Mouse (Mus musculus) embryonic facial prominence, embryonic 10.5 days (tissue): ENCODE data around the gene Nlrp9b. TPM values are rescaled to one million over a fixed set of nuclear protein-coding genes. Genes with fewer than 3 reads are reported as not detected.

Source experiments
- polyA plus RNA-seq: library from polyadenylated mRNA; unstranded; fragments of >200 nt; fragmentation: Nextera tagmentation; extraction: Ambion mirVana; gene quantifications from 2 replicates; pipeline ENCODE4 v1.2.1, GENCODE M21; 2016

The Nlrp9b gene
- polyA plus RNA-seq, 1 experiment from 2014 or later = not detected

Other genes with a start within 250 kb of the Nlrp9b start
- 110 TPM in 2 replicates for gene Nectin2, start 241.0 kb upstream of the Nlrp9b start, polyA plus RNA-seq
- gene Bcam, start 220.4 kb upstream of the Nlrp9b start, polyA plus RNA-seq = 68.3 and 79.4 TPM in 2 replicates
- 1.9 and 2.9 TPM in 2 replicates for gene Cblc, start 194.7 kb upstream of the Nlrp9b start, polyA plus RNA-seq
- gene Bcl3, start 168.7 kb upstream of the Nlrp9b start, polyA plus RNA-seq = 1.7 TPM in 2 replicates
- not detected in 2 replicates for gene Gm19345, start 139.5 kb upstream of the Nlrp9b start, polyA plus RNA-seq
- gene Ceacam16, start 130.2 kb upstream of the Nlrp9b start, polyA plus RNA-seq = not detected in 2 replicates
- gene Ceacam19, start 103.5 kb upstream of the Nlrp9b start, polyA plus RNA-seq = not detected in 2 replicates
- gene Pvr, start 70.3 kb upstream of the Nlrp9b start, polyA plus RNA-seq = 8.2 and 8.8 TPM in 2 replicates
- gene Igsf23, start 40.7 kb upstream of the Nlrp9b start, polyA plus RNA-seq = 0.21 TPM in 1 of 2 replicates, not detected in the other
- gene Ceacam20, start 26.1 kb upstream of the Nlrp9b start, polyA plus RNA-seq = not detected in 2 replicates
- not detected in 2 replicates for gene Vmn1r91, start 108.2 kb downstream of the Nlrp9b start, polyA plus RNA-seq
- gene Gm16442, start 131.1 kb downstream of the Nlrp9b start, polyA plus RNA-seq = not detected in 2 replicates
- gene Vmn1r93, start 147.6 kb downstream of the Nlrp9b start, polyA plus RNA-seq = not detected in 2 replicates
- not detected in 2 replicates for gene Vmn1r94, start 176.9 kb downstream of the Nlrp9b start, polyA plus RNA-seq
- not detected in 2 replicates for gene Vmn1r95, start 202.2 kb downstream of the Nlrp9b start, polyA plus RNA-seq
- not detected in 2 replicates for gene Gm6164, start 214.1 kb downstream of the Nlrp9b start, polyA plus RNA-seq
- gene Gm4498, start 242.4 kb downstream of the Nlrp9b start, polyA plus RNA-seq = not detected in 2 replicates